Mouse (Mus musculus) cerebellum, adult 2 months (tissue): ENCODE measurements around the gene Mrpl43.

Experiments
- CTCF ChIP-seq: fragments of 200-500 bp; IDR thresholded peaks from 2 replicates; pipeline ENCODE4 v1.5.1; 2011; ENCODE audit warnings: low read depth, mild to moderate bottlenecking, control low read depth, low read length, moderate library complexity, borderline replicate concordance; ENCODE audit not compliant: insufficient read depth
- POLR2A ChIP-seq: fragments of 200-500 bp; IDR thresholded peaks from 2 replicates; pipeline ENCODE4 v1.6.1; 2011; ENCODE audit warnings: low read length, control low read depth, borderline replicate concordance; ENCODE audit not compliant: insufficient read depth

GRCm38 (mm10) chr19:44977148-44977547, 29.1 kb downstream of the Mrpl43 start:
- no peak for TF ChIP-seq POLR2A
- TF ChIP-seq CTCF = no peak
